Mouse (Mus musculus) limb, embryonic 14.5 days (tissue): ENCODE measurements around the gene Amigo1. TPM values are rescaled to one million over a fixed set of nuclear protein-coding genes. Genes with fewer than 3 reads are reported as not detected.

Source experiments
- ATAC-seq: fragments of 200-750 bp; cut with Nextera tagmentation; 2 replicates; pipeline ENCODE4 v1.8.0; 2017; ENCODE audit warnings: low read depth, moderate number of reproducible peaks, moderate TSS enrichment; ENCODE audit not compliant: low FRiP score
- DNase-seq: peaks from one replicate; pipeline ENCODE4 v3.0.0-alpha.2; 2015; ENCODE audit warnings: low spot score
- H3K27ac ChIP-seq: fragments of 300-500 bp; sonication (generic); replicated peaks from 2 replicates; pipeline ENCODE4 v1.5.1; 2014; ENCODE audit warnings: low read depth, mild to moderate bottlenecking, low read length, moderate library complexity, mixed read lengths
- H3K27me3 ChIP-seq: fragments of 300-500 bp; sonication (generic); 2 replicates; pipeline ENCODE4 v1.6.1; 2014; ENCODE audit warnings: low read length, mixed read lengths; ENCODE audit not compliant: control insufficient read depth, insufficient read depth
- H3K36me3 ChIP-seq: fragments of 300-500 bp; sonication (generic); 2 replicates; pipeline ENCODE4 v1.6.1; 2014; ENCODE audit warnings: mild to moderate bottlenecking, low read length, moderate library complexity, mixed read lengths; ENCODE audit not compliant: control insufficient read depth, insufficient read depth
- H3K4me1 ChIP-seq: fragments of 300-500 bp; sonication (generic); 2 replicates; pipeline ENCODE4 v1.6.1; 2014; ENCODE audit warnings: antibody characterized with exemption, low read length, mixed read lengths; ENCODE audit not compliant: control insufficient read depth, insufficient read depth
- H3K4me2 ChIP-seq: fragments of 300-500 bp; sonication (generic); replicated peaks from 2 replicates; pipeline ENCODE4 v1.6.1; 2014; ENCODE audit warnings: low read depth, mild to moderate bottlenecking, low read length, moderate library complexity; ENCODE audit not compliant: severe bottlenecking
- H3K4me3 ChIP-seq: fragments of 300-500 bp; sonication (generic); replicated peaks from 2 replicates; pipeline ENCODE4 v1.5.1; 2014; ENCODE audit warnings: low read length
- H3K9ac ChIP-seq: fragments of 300-500 bp; sonication (generic); 2 replicates; pipeline ENCODE4 v1.6.1; 2014; ENCODE audit warnings: mild to moderate bottlenecking, low read depth, low read length, moderate library complexity; ENCODE audit not compliant: severe bottlenecking
- H3K9me3 ChIP-seq: fragments of 300-500 bp; sonication (generic); 2 replicates; pipeline ENCODE4 v1.6.1; 2016; ENCODE audit warnings: low read length; ENCODE audit not compliant: control insufficient read depth
- POLR2A ChIP-seq: fragments of 200-500 bp; IDR thresholded peaks from 2 replicates; pipeline ENCODE4 v1.8.0; 2012; ENCODE audit warnings: inconsistent platforms, mild to moderate bottlenecking, moderate library complexity, borderline replicate concordance; ENCODE audit not compliant: insufficient read depth, insufficient read length; ENCODE audit errors: extremely low read depth
- WGBS: fragments of 180-500 bp; shearing (Covaris S2); extraction: QIAGEN DNeasy Blood & Tissue Kit; methylation state at CpG from one replicate; pipeline ENCODE4 v1.1.7; 2014; 5-methylcytosine and 5-hydroxymethylcytosine counted together
- polyA plus RNA-seq, 2 experiments: library from polyadenylated mRNA; depleted of rRNA in 1 of 2; stranded (reverse) in 1 of 2; unstranded in 1 of 2; fragments of >200 nt; fragmentation: Nextera tagmentation in 1 of 2; extraction: Ambion mirVana in 1 of 2; gene quantifications; 2 replicates each; pipeline versions ENCODE4 v1.2.1 to v1.2.3; 2012 to 2014

Amigo1 gene
- polyA plus RNA-seq, 2 experiments: 5.4 to 11.3 TPM

DNA sequence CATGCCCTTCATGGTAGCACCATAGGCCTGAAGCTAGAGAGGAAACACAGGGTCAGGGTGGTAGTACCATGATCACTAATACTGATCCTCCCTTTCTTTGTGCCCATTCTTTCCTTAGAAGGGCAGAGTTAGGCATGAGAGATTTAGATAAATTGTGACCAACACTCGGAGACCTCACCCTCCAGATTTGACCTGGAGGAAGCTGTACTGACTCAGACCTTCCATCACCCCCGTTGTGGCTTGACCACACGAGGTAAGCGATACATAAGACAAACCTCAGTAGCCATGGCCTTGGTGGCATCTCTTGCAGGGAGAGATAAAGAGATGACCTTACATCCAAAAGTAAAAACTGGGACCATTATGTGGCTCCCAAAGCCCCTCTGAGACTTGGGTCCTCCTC lies 9.2 kb downstream of the Amigo1 start:
- ATAC-seq (no peak), DNase-seq (no peak)
- Histone ChIP-seq H3K4me2 (no peak overlapping the region), H3K27ac (no peak overlapping the region), H3K4me3 (no peak overlapping the region), H3K9ac (no peak overlapping the region), H3K9me3 (no peaks in the 10 kb centered on the region), H3K36me3 (no peaks in the 10 kb centered on the region), H3K4me1 (peaks cover 16% of the 10 kb centered on the region), H3K27me3 (no peaks in the 10 kb centered on the region)
- WGBS: 78% methylated on average over 4 of the region's 4 CpGs
- TF ChIP-seq POLR2A: no peak

DNA sequence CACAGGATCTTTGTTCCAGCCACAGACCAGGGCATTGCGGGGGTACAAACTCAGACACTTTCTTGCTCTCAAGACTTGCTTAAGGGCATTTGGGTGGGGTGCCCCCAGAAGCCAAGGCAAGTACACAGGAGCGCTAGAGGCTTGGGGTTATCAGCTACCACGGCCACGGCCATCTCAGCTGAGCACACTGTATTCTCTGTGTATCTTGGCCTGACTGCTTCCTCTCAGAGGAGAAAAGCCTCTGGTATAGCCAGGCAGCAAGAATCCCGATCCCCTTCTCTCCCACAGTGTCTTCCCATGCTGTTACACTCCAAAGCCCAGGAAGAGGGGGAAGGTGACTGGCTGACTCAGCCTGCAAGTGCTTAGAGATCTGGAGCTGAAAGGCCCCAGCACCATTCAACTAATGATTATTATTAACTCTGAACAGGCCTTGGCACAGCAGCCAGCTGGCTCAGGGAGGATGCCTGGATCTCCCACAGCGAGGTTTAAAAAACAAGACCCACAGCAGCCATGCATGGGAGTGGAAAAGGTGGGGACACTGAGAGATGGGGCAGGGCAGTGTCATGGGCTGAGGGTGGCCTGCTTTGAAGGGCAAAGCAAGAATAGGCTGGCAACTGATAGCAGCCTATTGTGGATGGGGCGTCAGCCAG lies 9.9 kb downstream of the Amigo1 start:
- ATAC-seq (no peak), DNase-seq (no peak)
- Histone ChIP-seq H3K36me3 (no peaks in the 10 kb centered on the region), H3K9ac (no peak overlapping the region), H3K4me2 (no peak overlapping the region), H3K4me3 (no peak overlapping the region), H3K9me3 (no peaks in the 10 kb centered on the region), H3K4me1 (peaks cover 20% of the 10 kb centered on the region), H3K27ac (no peak overlapping the region), H3K27me3 (no peaks in the 10 kb centered on the region)
- TF ChIP-seq POLR2A: no peak
- WGBS: 63% methylated on average over 7 of the region's 7 CpGs

DNA sequence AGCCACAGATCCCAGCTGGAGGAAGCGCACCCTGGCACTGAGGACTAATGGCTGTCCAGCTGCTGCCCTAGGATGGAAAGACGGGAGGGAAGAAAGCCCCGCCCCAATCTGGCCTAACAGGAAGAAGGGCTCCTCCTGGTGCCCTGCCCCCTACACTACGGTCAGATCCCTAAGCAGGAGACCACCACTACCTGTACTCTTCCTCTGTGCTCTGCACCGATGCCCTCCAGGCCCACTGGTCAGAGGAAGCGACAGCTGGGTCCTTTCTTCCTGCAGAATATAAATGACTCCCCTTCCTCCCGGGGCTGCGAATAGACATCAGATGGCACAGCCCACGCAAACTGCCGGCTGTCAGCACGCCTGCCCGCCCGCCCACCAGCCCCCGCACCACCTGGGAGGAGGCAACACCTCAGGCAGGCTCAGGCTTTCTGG lies 10.9 kb downstream of the Amigo1 start:
- WGBS: 12% methylated on average over 12 of the region's 14 CpGs
- DNase-seq: no peak
- 0 out of 2 replicates have a peak overlapping the region, but pooled peaks have one; percentile 10 for H3K4me2 ChIP-seq
- no peaks in the 10 kb centered on the region for H3K9me3 ChIP-seq
- peaks cover 24% of the 10 kb centered on the region for H3K4me1 ChIP-seq
- no peak for TF ChIP-seq POLR2A
- no peak overlapping the region for H3K27ac ChIP-seq
- 0 out of 2 replicates have a peak, but pooled peaks have one; percentile 27 for ATAC-seq
- peak overlapping the region; percentile 22; the same call in 1 of the 2 replicates for H3K9ac ChIP-seq
- H3K4me3 ChIP-seq: no peak overlapping the region
- H3K36me3 ChIP-seq: peaks cover 4% of the 10 kb centered on the region; the same call in 1 of the 2 replicates
- H3K27me3 ChIP-seq: no peaks in the 10 kb centered on the region

DNA sequence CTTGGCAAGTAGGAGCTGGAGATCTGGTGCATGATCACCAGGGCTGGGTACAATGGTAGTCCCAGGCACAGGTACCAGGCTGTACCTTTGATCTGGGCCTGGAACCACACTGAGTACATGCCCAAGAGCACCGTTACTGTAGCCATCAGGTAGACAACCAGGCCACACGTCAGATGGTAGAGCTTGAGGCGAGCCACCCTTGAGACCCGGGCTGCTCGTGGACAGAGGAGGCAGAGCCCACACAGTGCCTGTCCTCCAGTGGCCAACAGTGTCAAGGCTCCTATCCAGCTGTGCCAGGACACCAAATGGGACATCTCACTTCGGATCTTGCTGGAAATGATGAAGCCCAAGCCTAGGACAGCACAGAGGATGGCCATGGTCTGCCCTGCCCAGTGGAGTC lies 13.1 kb downstream of the Amigo1 start:
- Histone ChIP-seq H3K9me3 (no peaks in the 10 kb centered on the region), H3K27me3 (no peaks in the 10 kb centered on the region), H3K27ac (no peak overlapping the region), H3K4me2 (no peak overlapping the region), H3K9ac (no peak overlapping the region), H3K36me3 (peaks cover 24% of the 10 kb centered on the region), H3K4me1 (peaks cover 27% of the 10 kb centered on the region), H3K4me3 (no peak overlapping the region)
- DNase-seq (no peak), ATAC-seq (no peak)
- 94% methylated on average over 6 of the region's 6 CpGs for WGBS
- TF ChIP-seq POLR2A: no peak

DNA sequence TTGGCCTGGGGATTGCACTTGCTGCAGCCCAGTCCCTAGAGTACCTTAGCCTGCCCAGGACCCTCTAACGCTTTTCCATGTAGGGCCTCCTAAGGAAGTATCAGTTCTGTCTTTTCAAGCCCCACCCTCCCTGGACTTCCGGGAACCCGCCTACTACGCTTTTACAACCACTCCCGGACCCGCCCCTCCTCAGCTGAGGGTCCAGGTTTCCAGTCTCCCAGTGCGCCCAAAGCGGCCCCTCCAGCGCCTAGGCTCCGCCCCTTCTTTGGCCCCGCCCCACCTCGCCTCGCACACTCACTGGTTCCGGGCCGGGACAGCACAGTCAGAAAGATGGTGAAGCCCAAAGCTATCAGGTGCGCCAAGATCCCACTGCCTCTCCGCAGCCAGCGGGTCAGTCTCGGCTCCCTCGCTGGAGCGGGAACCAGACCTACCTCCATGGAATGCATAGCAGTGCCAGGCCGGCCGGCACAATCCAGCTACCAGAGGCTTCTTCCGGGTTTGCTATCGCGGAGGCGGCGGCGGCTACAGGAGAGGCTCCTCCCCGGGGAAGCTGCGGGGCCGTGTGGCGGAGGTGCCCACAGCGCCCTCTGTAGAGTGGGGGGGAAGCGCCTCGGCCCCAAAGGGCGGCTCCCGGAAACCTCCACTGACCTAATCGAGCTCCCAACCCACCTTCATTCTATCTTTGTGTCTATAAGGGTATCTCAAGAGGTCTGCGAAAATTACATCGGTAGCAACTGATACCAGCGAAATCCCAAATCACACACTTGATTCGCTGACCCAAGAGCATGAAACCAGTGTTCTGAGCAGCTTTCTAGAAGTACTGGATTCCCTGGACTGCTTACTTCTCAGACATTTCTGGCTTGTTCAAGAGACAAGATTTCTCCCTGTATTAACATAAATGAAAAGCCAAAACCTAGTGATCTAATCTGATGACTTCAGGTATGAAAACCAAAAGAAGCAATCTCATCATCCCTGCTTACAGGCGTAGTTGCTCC lies 14.5 kb downstream of the Amigo1 start, which contains the start of gene Cyb561d1:
Gene Cyb561d1 (minus strand): TSS at position 884 of the 995 bp plus-strand sequence.
- ATAC-seq: peak; percentile 91
- H3K9me3 ChIP-seq: no peaks in the 10 kb centered on the region
- peaks cover 27% of the 10 kb centered on the region for H3K4me1 ChIP-seq
- peak within 1 kb of the TSS; percentile 59 for H3K9ac ChIP-seq
- no peak for TF ChIP-seq POLR2A
- H3K36me3 ChIP-seq: peaks cover 37% of the 10 kb centered on the region
- H3K27me3 ChIP-seq: no peaks in the 10 kb centered on the region
- DNase-seq: peak; percentile 90
- 2% methylated on average over 44 of the region's 44 CpGs for WGBS
- H3K4me3 ChIP-seq: peak within 1 kb of the TSS; percentile 60
- peak within 1 kb of the TSS; percentile 76 for H3K4me2 ChIP-seq
- peak within 1 kb of the TSS; percentile 58; the same call in 1 of the 2 replicates for H3K27ac ChIP-seq
